Mouse (Mus musculus) skeletal muscle tissue, adult 2 months (tissue): Measurements from ENCODE around the gene Nek4.

Experiments used
- DNase-seq: peaks from one replicate; pipeline ENCODE4 v3.0.0-alpha.2; 2012; ENCODE audit warnings: low read depth, low spot score

The Nek4 gene

GRCm38 (mm10) chr14:30951154-30951825, at the start of gene Nek4:
Gene Nek4, plus strand, starts transcription at chr14:30951377.
- DNase-seq: peak; percentile 97

- no peak for DNase-seq
Observed at GRCm38 (mm10) chr14:30902628-30903027, 48.5 kb upstream of the Nek4 start.

- no peak for DNase-seq
Observed at GRCm38 (mm10) chr14:30903036-30903435, 48.1 kb upstream of the Nek4 start.

GRCm38 (mm10) chr14:30904307-30904706, 46.9 kb upstream of the Nek4 start:
- DNase-seq: no peak

GRCm38 (mm10) chr14:30906001-30906400, 45.2 kb upstream of the Nek4 start:
- DNase-seq: no peak

- no peak for DNase-seq
Observed at GRCm38 (mm10) chr14:30907814-30908265, 43.3 kb upstream of the Nek4 start.

GRCm38 (mm10) chr14:30911141-30911540, 40.0 kb upstream of the Nek4 start:
- DNase-seq: no peak

- no peak for DNase-seq
Observed at GRCm38 (mm10) chr14:30912641-30913040, 38.5 kb upstream of the Nek4 start.

- DNase-seq: no peak
Observed at GRCm38 (mm10) chr14:30913404-30913803, 37.8 kb upstream of the Nek4 start.

GRCm38 (mm10) chr14:30916516-30916915, 34.7 kb upstream of the Nek4 start:
- DNase-seq: no peak

- DNase-seq: no peak
Observed at GRCm38 (mm10) chr14:30922053-30922670, 29.0 kb upstream of the Nek4 start.

GRCm38 (mm10) chr14:30923375-30924105, 27.6 kb upstream of the Nek4 start, which contains the start of gene Itih3:
Gene Itih3, minus strand, starts transcription at chr14:30923760.
- no peak for DNase-seq

GRCm38 (mm10) chr14:30925492-30925891, 25.7 kb upstream of the Nek4 start:
- no peak for DNase-seq

- no peak for DNase-seq
Observed at GRCm38 (mm10) chr14:30930386-30930785, 20.8 kb upstream of the Nek4 start.

- DNase-seq: no peak
Observed at GRCm38 (mm10) chr14:30933351-30933750, 17.8 kb upstream of the Nek4 start.

- no peak for DNase-seq
Observed at GRCm38 (mm10) chr14:30942254-30942653, 8.9 kb upstream of the Nek4 start.

GRCm38 (mm10) chr14:30943038-30943437, 8.1 kb upstream of the Nek4 start, which contains the start of gene Itih1:
Gene Itih1, minus strand, starts transcription at chr14:30943289.
- DNase-seq: no peak

GRCm38 (mm10) chr14:30943860-30944674, 7.1 kb upstream of the Nek4 start:
- DNase-seq: peak; percentile 25

- DNase-seq: no peak
Observed at GRCm38 (mm10) chr14:30944745-30945144, 6.4 kb upstream of the Nek4 start.

GRCm38 (mm10) chr14:30949986-30950385, 1.2 kb upstream of the Nek4 start:
- no peak for DNase-seq

- no peak for DNase-seq
Observed at GRCm38 (mm10) chr14:30958517-30958916, 7.3 kb downstream of the Nek4 start.

- no peak for DNase-seq
Observed at GRCm38 (mm10) chr14:30959031-30959430, 7.9 kb downstream of the Nek4 start.
